Mouse (Mus musculus): ENCODE results near the gene Magi1. TPM values are rescaled to one million over a fixed set of nuclear protein-coding genes. Genes with fewer than 3 reads are reported as not detected.
"Not testable (repeated sequence)": the region's sequence is repeated elsewhere in the genome, so short reads cannot be mapped to it uniquely, and the experiment has no call there.

The Magi1 gene
- polyA plus RNA-seq, 1 experiment from 2014 or later, result 29.9 TPM

DNA sequence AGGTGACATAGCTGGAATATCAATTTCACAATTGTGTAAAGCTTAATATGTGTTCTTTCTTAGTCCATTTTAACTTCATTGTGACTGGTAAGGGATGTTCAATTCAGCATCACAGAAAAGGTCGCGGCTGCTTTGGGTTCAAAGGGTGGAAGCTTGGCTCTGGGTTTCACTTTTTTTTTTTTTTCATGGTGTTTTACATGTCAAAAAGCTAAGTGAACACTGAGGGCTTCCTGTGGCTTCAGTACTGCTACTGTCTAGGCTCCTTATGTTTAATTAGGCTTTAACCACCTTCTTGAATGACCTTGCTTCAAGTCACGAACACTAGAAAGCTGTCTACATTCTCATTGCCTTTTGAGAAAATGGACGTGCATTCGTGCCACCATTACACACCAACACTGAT is 579.4 kb downstream of the Magi1 start:
- Histone ChIP-seq H3K4me3 (replicated peaks) (no peak overlapping the region), H3K27ac (replicated peaks) (no peak overlapping the region), H3K9ac (replicated peaks) (no peak overlapping the region), H3K4me1 (no peaks in the 10 kb centered on the region), H3K27me3 (replicated peaks) (no peaks in the 10 kb centered on the region), H3K4me2 (no peak overlapping the region), H3K36me3 (peaks cover 10% of the 10 kb centered on the region), H3K9me3 (replicated peaks) (no peaks in the 10 kb centered on the region)
- WGBS, result 32% methylated on average over 5 of the region's 5 CpGs
- ATAC-seq (ENCODE audit: low FRiP score), result no peak

DNA sequence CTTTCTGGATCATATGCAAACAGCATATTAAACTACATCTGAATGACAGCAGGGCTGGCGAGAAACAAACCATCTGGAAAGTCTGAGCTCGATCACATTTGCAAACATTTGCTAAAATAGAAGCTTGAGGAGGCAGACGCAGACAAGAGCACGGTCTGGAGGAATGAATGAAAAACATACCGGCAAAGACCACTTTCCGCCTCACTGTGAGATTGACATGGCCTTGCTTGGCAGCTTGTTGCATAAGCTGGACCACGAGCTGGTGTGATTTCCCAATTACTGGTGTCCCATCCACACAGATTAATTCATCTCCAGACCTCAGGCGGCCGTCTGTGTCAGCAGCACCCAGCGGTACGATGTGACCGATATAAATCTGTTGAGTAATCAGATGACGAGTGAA is 584.3 kb downstream of the Magi1 start:
- WGBS, result 79% methylated on average over 13 of the region's 13 CpGs
- H3K4me3 ChIP-seq (replicated peaks), result no peak overlapping the region
- no peak for ATAC-seq (ENCODE audit: low FRiP score)

DNA sequence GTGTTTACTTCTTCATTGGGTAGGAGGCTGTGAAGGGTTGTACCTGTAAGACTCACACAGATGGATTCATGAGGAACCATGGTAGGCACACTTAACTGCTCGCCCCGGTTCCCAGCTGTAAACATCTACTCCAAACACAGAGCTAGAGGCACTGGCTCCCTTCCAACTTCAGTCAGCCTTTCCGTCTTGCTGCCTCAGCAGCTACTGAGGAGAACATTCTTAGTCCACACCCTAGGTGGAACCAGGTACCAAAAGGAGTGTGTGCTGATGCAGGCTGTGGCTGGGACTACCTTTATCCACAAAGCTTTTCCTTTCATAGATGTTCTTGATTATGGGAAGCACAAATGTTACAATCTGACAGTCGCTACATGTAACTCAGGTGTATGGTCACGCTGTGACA is 585.8 kb downstream of the Magi1 start:
- WGBS, result 73% methylated on average over 5 of the region's 5 CpGs
- H3K36me3 ChIP-seq, result peaks cover 44% of the 10 kb centered on the region

More for the DNA sequence above, 584.3 kb downstream of the Magi1 start:
- H3K4me1 ChIP-seq, result no peaks in the 10 kb centered on the region
- H3K4me2 ChIP-seq, result no peak overlapping the region
- no peaks in the 10 kb centered on the region for H3K9me3 ChIP-seq (replicated peaks)
- H3K9ac ChIP-seq (replicated peaks), result no peak overlapping the region
- H3K36me3 ChIP-seq, result peaks cover 40% of the 10 kb centered on the region
- H3K27ac ChIP-seq (replicated peaks), result no peak overlapping the region
- H3K27me3 ChIP-seq (replicated peaks), result no peaks in the 10 kb centered on the region

DNA sequence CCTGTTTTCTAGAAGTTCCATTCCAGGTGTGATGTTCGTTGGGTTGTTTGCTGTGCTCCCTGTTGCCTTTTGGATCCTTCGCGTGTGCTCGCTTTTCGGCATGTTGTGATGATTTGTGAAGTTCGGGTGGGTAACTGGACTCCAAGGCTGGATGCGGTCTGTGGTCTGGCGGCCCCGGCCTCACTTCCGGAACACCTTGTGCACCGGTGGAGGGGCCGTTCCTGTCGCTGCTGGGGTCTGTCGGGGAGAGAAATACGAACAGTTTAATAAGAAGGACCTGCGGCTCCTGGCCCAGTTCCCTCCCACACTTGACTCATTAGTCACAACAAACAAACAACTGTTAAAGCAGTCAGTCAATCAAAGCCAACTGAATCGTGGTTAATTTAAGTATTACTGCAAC is 605.0 kb downstream of the Magi1 start:
- Histone ChIP-seq H3K36me3 (peaks cover 40% of the 10 kb centered on the region), H3K27ac (replicated peaks) (no peak overlapping the region), H3K9me3 (replicated peaks) (no peaks in the 10 kb centered on the region), H3K4me3 (replicated peaks) (no peak overlapping the region), H3K9ac (replicated peaks) (no peak overlapping the region), H3K4me1 (no peaks in the 10 kb centered on the region), H3K27me3 (replicated peaks) (no peaks in the 10 kb centered on the region), H3K4me2 (no peak overlapping the region)
- ATAC-seq (ENCODE audit: low FRiP score), result no peak
- WGBS, result 81% methylated on average over 17 of the region's 17 CpGs

More for the DNA sequence above, 585.8 kb downstream of the Magi1 start:
- Histone ChIP-seq H3K27ac (replicated peaks) (no peak overlapping the region), H3K4me3 (replicated peaks) (no peak overlapping the region), H3K9me3 (replicated peaks) (no peaks in the 10 kb centered on the region), H3K27me3 (replicated peaks) (no peaks in the 10 kb centered on the region), H3K4me1 (no peaks in the 10 kb centered on the region), H3K9ac (replicated peaks) (no peak overlapping the region), H3K4me2 (no peak overlapping the region)
- no peak for ATAC-seq (ENCODE audit: low FRiP score)

DNA sequence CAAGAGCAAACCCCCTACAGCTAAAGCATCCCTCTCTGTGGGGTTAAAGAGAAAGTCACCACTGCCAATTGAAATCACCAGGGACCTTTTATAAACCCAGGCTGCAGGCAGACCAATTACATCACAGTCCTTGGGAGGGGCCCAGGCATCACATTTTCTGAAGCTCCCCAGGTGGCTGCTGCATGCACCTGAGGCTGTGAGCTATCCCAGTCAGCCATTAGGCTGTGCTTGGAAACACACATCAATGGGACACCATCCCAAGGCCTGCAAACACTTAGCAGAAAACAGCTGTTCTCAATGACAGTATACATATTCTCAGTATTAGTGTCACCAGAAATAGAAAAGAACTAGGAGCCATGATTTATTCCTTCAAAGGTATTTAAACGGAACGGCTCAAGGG is 617.0 kb downstream of the Magi1 start:
- no peaks in the 10 kb centered on the region for H3K9me3 ChIP-seq (replicated peaks)
- no peak overlapping the region for H3K4me3 ChIP-seq (replicated peaks)
- 33% methylated on average over 2 of the region's 2 CpGs for WGBS
- H3K9ac ChIP-seq (replicated peaks), result no peak overlapping the region
- no peaks in the 10 kb centered on the region for H3K27me3 ChIP-seq (replicated peaks)
- no peak overlapping the region for H3K4me2 ChIP-seq
- ATAC-seq (ENCODE audit: low FRiP score), result no peak
- H3K36me3 ChIP-seq, result no peaks in the 10 kb centered on the region
- H3K27ac ChIP-seq (replicated peaks), result no peak overlapping the region
- peaks cover 4% of the 10 kb centered on the region; the same call in 1 of the 2 replicates for H3K4me1 ChIP-seq

DNA sequence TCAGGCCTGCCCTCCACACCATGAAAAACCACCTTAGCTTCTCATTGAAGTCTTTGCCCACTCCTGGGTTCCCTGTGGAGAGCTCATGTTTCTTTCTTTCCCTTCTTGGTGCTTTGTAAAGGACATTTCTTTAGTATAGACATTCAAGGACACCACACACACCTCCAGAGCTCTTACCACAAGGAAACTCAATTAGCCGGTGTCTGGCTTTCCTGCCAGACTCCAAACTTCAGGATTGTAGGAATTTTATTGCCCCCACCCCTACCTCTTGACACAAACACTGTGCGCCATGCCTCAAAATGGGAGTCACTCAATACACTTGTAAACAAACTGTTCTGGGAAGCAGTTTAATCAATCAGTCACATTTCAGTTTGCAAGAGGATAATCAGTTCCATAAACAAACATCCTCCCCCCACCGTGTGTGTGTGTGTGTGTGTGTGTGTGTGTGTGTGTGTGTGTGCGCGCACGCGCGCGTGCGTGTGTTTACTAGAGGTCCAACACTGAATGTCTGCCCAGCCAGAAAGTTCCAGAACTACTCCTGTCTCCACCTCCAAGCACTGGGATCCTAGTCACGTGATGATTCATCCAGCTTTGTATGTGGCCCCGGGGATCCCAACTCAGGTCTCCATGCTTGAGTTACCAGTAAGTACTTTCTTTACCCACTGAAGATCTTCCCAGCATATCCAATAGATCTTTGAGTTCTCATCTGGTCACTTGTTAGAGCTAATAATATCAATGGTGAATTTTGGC is 618.5 kb downstream of the Magi1 start:
- Histone ChIP-seq H3K4me3 (replicated peaks) (no peak overlapping the region), H3K9me3 (replicated peaks) (no peaks in the 10 kb centered on the region), H3K27ac (replicated peaks) (no peak overlapping the region), H3K4me1 (peaks cover 4% of the 10 kb centered on the region; the same call in 1 of the 2 replicates), H3K4me2 (no peak overlapping the region), H3K27me3 (replicated peaks) (no peaks in the 10 kb centered on the region), H3K9ac (replicated peaks) (no peak overlapping the region), H3K36me3 (no peaks in the 10 kb centered on the region)
- ATAC-seq (ENCODE audit: low FRiP score), result no peak
- 92% methylated on average over 12 of the region's 12 CpGs for WGBS

DNA sequence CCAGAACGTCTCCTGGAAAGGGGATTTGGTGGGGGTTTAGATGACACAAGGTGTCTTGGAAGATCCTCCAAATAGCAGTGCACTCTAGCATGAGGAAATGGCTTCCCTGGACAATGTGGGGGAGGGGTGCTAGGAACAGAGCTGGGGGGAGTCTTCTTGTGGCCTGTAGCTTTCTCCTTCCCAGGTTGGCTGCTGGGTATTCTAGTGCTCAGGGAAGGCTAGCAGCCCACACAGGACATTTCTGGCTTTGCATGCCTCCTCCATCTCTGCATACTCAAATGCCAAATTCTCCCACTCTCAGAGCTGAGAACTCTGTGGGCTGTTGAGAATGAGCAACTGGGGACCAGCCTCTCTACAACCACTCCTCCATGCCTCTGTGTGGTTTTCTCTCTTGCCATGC is 622.6 kb downstream of the Magi1 start:
- Histone ChIP-seq H3K4me1 (no peaks in the 10 kb centered on the region), H3K36me3 (no peaks in the 10 kb centered on the region), H3K9ac (replicated peaks) (no peak overlapping the region), H3K27me3 (replicated peaks) (no peaks in the 10 kb centered on the region), H3K4me2 (no peak overlapping the region), H3K27ac (replicated peaks) (no peak overlapping the region), H3K4me3 (replicated peaks) (no peak overlapping the region), H3K9me3 (replicated peaks) (no peaks in the 10 kb centered on the region)
- WGBS, result 33% methylated on average over 1 of the region's 1 CpGs
- no peak for ATAC-seq (ENCODE audit: low FRiP score)

DNA sequence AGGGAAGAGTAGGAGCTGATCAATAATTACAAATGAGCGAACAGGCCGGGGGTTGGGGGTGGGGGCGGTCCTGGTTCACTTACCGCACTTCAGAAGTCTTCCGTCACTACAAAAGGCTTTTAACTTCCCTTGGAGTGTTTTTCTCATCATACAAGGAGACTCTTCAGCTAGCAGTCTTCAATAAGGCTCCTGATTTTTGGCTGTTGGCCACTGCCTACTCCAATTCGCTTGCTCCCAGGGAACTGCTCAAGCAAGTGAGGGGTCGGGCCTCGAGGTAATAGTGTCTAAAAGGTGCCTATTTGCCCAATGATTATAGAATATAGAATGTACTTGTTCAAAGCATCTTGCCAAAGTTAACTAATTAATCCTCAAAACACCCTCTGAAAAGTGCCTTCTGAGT is 624.2 kb downstream of the Magi1 start:
- ATAC-seq (ENCODE audit: low FRiP score), result no peak
- no peak overlapping the region for H3K4me2 ChIP-seq
- 57% methylated on average over 8 of the region's 8 CpGs for WGBS
- no peaks in the 10 kb centered on the region for H3K36me3 ChIP-seq
- H3K9me3 ChIP-seq (replicated peaks), result no peaks in the 10 kb centered on the region
- no peak overlapping the region for H3K4me3 ChIP-seq (replicated peaks)
- H3K27ac ChIP-seq (replicated peaks), result no peak overlapping the region
- H3K9ac ChIP-seq (replicated peaks), result no peak overlapping the region
- no peaks in the 10 kb centered on the region for H3K4me1 ChIP-seq
- no peaks in the 10 kb centered on the region for H3K27me3 ChIP-seq (replicated peaks)

DNA sequence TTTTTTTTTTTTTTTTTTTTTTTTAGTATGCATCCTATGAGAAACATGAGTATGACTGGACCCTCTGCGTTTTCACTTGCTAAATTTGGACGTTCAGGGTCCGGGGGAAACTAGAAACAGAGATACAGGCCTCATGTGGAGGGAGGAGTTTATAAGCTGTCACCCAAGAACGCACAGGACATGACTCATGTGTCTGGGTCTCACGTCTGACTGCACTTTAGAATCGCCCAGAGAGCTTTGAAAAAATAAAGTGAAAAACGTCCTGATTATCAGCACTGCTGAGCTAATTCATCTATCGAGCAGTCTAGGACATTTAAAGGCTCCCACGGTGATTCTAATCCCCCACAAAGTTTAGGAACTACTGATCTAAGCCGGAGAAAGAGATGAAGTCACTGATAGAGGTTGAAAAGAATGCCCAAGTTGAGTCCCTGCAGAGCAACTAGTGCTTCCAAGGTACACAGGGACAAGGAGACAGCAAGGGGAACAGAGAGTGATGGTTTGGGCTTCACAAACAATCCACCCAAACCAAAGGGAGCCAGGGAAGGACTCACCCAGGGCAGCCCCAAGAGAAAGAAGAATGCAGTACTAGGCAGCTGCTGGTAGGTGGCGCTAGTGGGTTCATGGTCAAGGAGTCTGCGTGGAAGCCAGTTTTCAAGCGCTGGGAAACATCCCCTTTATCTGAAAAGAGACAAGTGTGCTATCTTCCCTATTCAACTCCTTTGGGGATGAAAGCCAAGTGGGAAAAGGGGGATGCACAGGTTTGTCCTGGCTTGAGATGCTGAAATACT is 626.3 kb downstream of the Magi1 start:
- no peaks in the 10 kb centered on the region for H3K4me1 ChIP-seq
- no peak overlapping the region for H3K9ac ChIP-seq (replicated peaks)
- no peaks in the 10 kb centered on the region for H3K36me3 ChIP-seq
- WGBS, result 34% methylated on average over 13 of the region's 13 CpGs
- no peaks in the 10 kb centered on the region for H3K27me3 ChIP-seq (replicated peaks)
- no peak for ATAC-seq (ENCODE audit: low FRiP score)
- H3K4me3 ChIP-seq (replicated peaks), result no peak overlapping the region
- H3K27ac ChIP-seq (replicated peaks), result no peak overlapping the region
- H3K9me3 ChIP-seq (replicated peaks), result no peaks in the 10 kb centered on the region
- H3K4me2 ChIP-seq, result no peak overlapping the region

DNA sequence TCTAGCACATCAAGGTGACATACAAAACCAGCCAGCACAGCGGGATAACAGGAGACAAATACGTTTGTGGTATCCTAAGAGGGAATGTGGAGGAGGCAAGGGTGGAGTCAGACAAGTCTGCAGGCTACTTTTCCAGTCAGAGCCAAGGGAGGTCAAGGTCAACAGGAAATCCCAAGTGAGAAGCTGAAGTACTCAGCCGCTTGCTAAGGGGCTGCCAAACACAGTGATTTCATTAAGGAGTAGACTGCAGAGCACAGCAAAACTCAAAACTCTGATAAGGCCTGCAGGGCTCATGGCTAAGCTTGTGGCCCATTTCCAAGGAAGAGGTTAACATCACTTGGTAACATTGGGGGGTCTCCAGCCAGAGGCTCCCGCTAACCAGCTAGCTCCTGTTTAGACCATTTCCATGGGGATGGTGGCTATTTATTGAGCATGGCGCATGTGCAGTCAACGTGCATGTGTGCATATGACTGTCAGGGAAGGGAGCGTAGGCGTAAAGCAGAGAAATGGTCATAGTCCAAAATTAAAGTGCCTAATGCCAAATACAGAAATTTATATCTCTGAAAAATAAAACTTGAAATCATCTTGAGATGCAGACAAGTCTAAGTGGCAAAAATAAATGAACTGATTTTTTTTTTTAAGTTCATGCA is 635.0 kb downstream of the Magi1 start:
- H3K4me1 ChIP-seq, result no peaks in the 10 kb centered on the region
- H3K36me3 ChIP-seq, result no peaks in the 10 kb centered on the region
- no peak for ATAC-seq (ENCODE audit: low FRiP score)
- no peaks in the 10 kb centered on the region for H3K27me3 ChIP-seq (replicated peaks)
- WGBS, result 85% methylated on average over 8 of the region's 8 CpGs
- H3K9me3 ChIP-seq (replicated peaks), result no peaks in the 10 kb centered on the region
- no peak overlapping the region for H3K9ac ChIP-seq (replicated peaks)
- no peak overlapping the region for H3K27ac ChIP-seq (replicated peaks)
- no peak overlapping the region for H3K4me3 ChIP-seq (replicated peaks)
- no peak overlapping the region for H3K4me2 ChIP-seq

DNA sequence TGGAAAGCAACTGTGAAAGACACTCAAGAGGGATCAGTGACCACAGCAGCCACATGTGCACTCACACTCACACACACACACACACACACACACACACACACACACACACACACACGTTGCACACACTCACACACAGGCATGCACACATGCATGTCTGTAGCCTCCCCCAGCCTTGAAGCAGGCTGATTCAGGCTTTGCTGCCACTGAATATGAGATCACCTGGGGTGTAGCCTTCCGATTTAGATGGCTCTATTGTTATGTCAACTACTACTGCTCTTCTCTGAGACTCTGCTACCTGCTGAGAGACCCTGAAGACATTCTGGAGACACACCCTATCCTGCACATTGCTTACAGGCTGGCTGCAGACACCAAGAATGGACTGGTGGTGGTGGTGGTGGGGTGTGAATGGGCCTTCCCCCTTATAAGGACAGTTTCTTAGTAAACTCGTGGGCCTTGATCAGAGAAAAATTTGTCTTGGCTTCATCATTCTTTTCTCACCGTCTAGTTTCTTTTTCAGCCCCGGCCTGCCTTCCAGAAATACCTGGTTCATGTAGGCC is 653.9 kb downstream of the Magi1 start:
- H3K9ac ChIP-seq (replicated peaks); H3K4me1 ChIP-seq; H3K9me3 ChIP-seq (replicated peaks); H3K27me3 ChIP-seq (replicated peaks); H3K36me3 ChIP-seq; H3K27ac ChIP-seq (replicated peaks); H3K4me2 ChIP-seq; H3K4me3 ChIP-seq (replicated peaks); ATAC-seq (ENCODE audit: low FRiP score): not testable (repeated sequence)
- 66% methylated on average over 5 of the region's 5 CpGs for WGBS
